Mouse (Mus musculus): ENCODE results near the gene Mtap. TPM values are rescaled to one million over a fixed set of nuclear protein-coding genes. Genes with fewer than 3 reads are reported as not detected.

The Mtap gene
- polyA plus RNA-seq, 1 experiment: 87.0 TPM

- H3K4me3 ChIP-seq (ENCODE audit: insufficient read depth, poor library complexity, severe bottlenecking): peak overlapping the region; percentile 82
- no peaks in the 10 kb centered on the region for H3K27me3 ChIP-seq (ENCODE audit: control insufficient read depth, insufficient read depth, insufficient read length)
- no peak for TF ChIP-seq MAX (IDR thresholded peaks at IDR 0.05)
- no peak for TF ChIP-seq CTCF (IDR thresholded peaks at IDR 0.05; ENCODE audit: control insufficient read depth, insufficient read depth, insufficient read length)
- TF ChIP-seq MYOG (IDR thresholded peaks at IDR 0.05; ENCODE audit: control insufficient read depth, extremely low read depth, insufficient read length): no peak
- peak; percentile 34 for TF ChIP-seq MYOD1 (IDR thresholded peaks at IDR 0.05; ENCODE audit: control insufficient read depth, insufficient read length, low read depth)
- no peak for TF ChIP-seq USF1 (IDR thresholded peaks at IDR 0.05; ENCODE audit: low read depth)
- H3K36me3 ChIP-seq (ENCODE audit: control insufficient read depth, insufficient read depth): peaks cover 34% of the 10 kb centered on the region
- peaks cover 57% of the 10 kb centered on the region for H3K79me3 ChIP-seq (ENCODE audit: low read depth)
- H3ac ChIP-seq (ENCODE audit: control insufficient read depth, insufficient read length, low read depth): peak overlapping the region; percentile 84
- H3K79me2 ChIP-seq (ENCODE audit: control insufficient read depth, insufficient read depth): peaks cover 66% of the 10 kb centered on the region
Observed at GRCm38 (mm10) chr4:89137542-89138360, 829 bp downstream of the Mtap start.

- H3K79me2 ChIP-seq (ENCODE audit: control insufficient read depth, insufficient read depth): peaks cover 71% of the 10 kb centered on the region
- H3K27me3 ChIP-seq (ENCODE audit: control insufficient read depth, insufficient read depth, insufficient read length): no peaks in the 10 kb centered on the region
- H3ac ChIP-seq (ENCODE audit: control insufficient read depth, insufficient read length, low read depth): peak overlapping the region; percentile 84
- H3K36me3 ChIP-seq (ENCODE audit: control insufficient read depth, insufficient read depth): peaks cover 39% of the 10 kb centered on the region
- peak overlapping the region; percentile 82 for H3K4me3 ChIP-seq (ENCODE audit: insufficient read depth, poor library complexity, severe bottlenecking)
- no peak for TF ChIP-seq CTCF (IDR thresholded peaks at IDR 0.05; ENCODE audit: control insufficient read depth, insufficient read depth, insufficient read length)
- no peak for TF ChIP-seq USF1 (IDR thresholded peaks at IDR 0.05; ENCODE audit: low read depth)
- TF ChIP-seq FOSL1 (IDR thresholded peaks at IDR 0.05; ENCODE audit: insufficient read depth, low read length, poor library complexity, severe bottlenecking): no peak
- no peak for TF ChIP-seq CEBPB (IDR thresholded peaks at IDR 0.05; ENCODE audit: low read depth)
- TF ChIP-seq MYOG (IDR thresholded peaks at IDR 0.05; ENCODE audit: control insufficient read depth, extremely low read depth, insufficient read length): no peak
- no peak for TF ChIP-seq MAX (IDR thresholded peaks at IDR 0.05)
- TF ChIP-seq MYOD1 (IDR thresholded peaks at IDR 0.05; ENCODE audit: control insufficient read depth, insufficient read length, low read depth): no peak
- peaks cover 63% of the 10 kb centered on the region for H3K79me3 ChIP-seq (ENCODE audit: low read depth)
Observed at GRCm38 (mm10) chr4:89138361-89138651, 1.4 kb downstream of the Mtap start.

GRCm38 (mm10) chr4:89140832-89141231, 3.9 kb downstream of the Mtap start:
- Histone ChIP-seq H3K79me2 (ENCODE audit: control insufficient read depth, insufficient read depth) (peaks cover 96% of the 10 kb centered on the region), H3K79me3 (ENCODE audit: low read depth) (peaks cover 85% of the 10 kb centered on the region), H3K36me3 (ENCODE audit: control insufficient read depth, insufficient read depth) (peaks cover 58% of the 10 kb centered on the region), H3K27me3 (ENCODE audit: control insufficient read depth, insufficient read depth, insufficient read length) (no peaks in the 10 kb centered on the region), H3K4me3 (ENCODE audit: insufficient read depth, poor library complexity, severe bottlenecking) (no peak overlapping the region), H3ac (ENCODE audit: control insufficient read depth, insufficient read length, low read depth) (no peak overlapping the region)
- TF ChIP-seq MAX (IDR thresholded peaks at IDR 0.05): no peak
- TF ChIP-seq CEBPB (IDR thresholded peaks at IDR 0.05; ENCODE audit: low read depth): no peak
- no peak for TF ChIP-seq MYOD1 (IDR thresholded peaks at IDR 0.05; ENCODE audit: control insufficient read depth, insufficient read length, low read depth)

GRCm38 (mm10) chr4:89145409-89145808, 8.5 kb downstream of the Mtap start:
- TF ChIP-seq MYOD1 (IDR thresholded peaks at IDR 0.05; ENCODE audit: control insufficient read depth, insufficient read length, low read depth) (no peak), CEBPB (IDR thresholded peaks at IDR 0.05; ENCODE audit: low read depth) (no peak), MYOG (IDR thresholded peaks at IDR 0.05; ENCODE audit: control insufficient read depth, extremely low read depth, insufficient read length) (no peak), MAX (IDR thresholded peaks at IDR 0.05) (no peak), CTCF (IDR thresholded peaks at IDR 0.05; ENCODE audit: control insufficient read depth, insufficient read depth, insufficient read length) (peak; percentile 94), USF1 (IDR thresholded peaks at IDR 0.05; ENCODE audit: low read depth) (no peak)
- peaks cover 73% of the 10 kb centered on the region for H3K36me3 ChIP-seq (ENCODE audit: control insufficient read depth, insufficient read depth)

GRCm38 (mm10) chr4:89146291-89146690, 9.4 kb downstream of the Mtap start:
- no peak for TF ChIP-seq MYOD1 (IDR thresholded peaks at IDR 0.05; ENCODE audit: control insufficient read depth, insufficient read length, low read depth)
- TF ChIP-seq FOSL1 (IDR thresholded peaks at IDR 0.05; ENCODE audit: insufficient read depth, low read length, poor library complexity, severe bottlenecking): no peak
- no peak for TF ChIP-seq CTCF (IDR thresholded peaks at IDR 0.05; ENCODE audit: control insufficient read depth, insufficient read depth, insufficient read length)
- TF ChIP-seq MYOG (IDR thresholded peaks at IDR 0.05; ENCODE audit: control insufficient read depth, extremely low read depth, insufficient read length): no peak
- no peak for TF ChIP-seq MAX (IDR thresholded peaks at IDR 0.05)
- no peak for TF ChIP-seq USF1 (IDR thresholded peaks at IDR 0.05; ENCODE audit: low read depth)
- no peak for TF ChIP-seq CEBPB (IDR thresholded peaks at IDR 0.05; ENCODE audit: low read depth)
- Histone ChIP-seq H3K79me2 (ENCODE audit: control insufficient read depth, insufficient read depth) (peaks cover 100% of the 10 kb centered on the region), H3K27me3 (ENCODE audit: control insufficient read depth, insufficient read depth, insufficient read length) (no peaks in the 10 kb centered on the region), H3ac (ENCODE audit: control insufficient read depth, insufficient read length, low read depth) (no peak overlapping the region), H3K4me3 (ENCODE audit: insufficient read depth, poor library complexity, severe bottlenecking) (no peak overlapping the region), H3K36me3 (ENCODE audit: control insufficient read depth, insufficient read depth) (peaks cover 82% of the 10 kb centered on the region), H3K79me3 (ENCODE audit: low read depth) (peaks cover 94% of the 10 kb centered on the region)

More at GRCm38 (mm10) chr4:89145409-89145808, 8.5 kb downstream of the Mtap start:
- Histone ChIP-seq H3K27me3 (ENCODE audit: control insufficient read depth, insufficient read depth, insufficient read length) (no peaks in the 10 kb centered on the region), H3ac (ENCODE audit: control insufficient read depth, insufficient read length, low read depth) (peak overlapping the region; percentile 8), H3K79me3 (ENCODE audit: low read depth) (peaks cover 94% of the 10 kb centered on the region), H3K79me2 (ENCODE audit: control insufficient read depth, insufficient read depth) (peaks cover 100% of the 10 kb centered on the region), H3K4me3 (ENCODE audit: insufficient read depth, poor library complexity, severe bottlenecking) (no peak overlapping the region)

GRCm38 (mm10) chr4:89149261-89149660, 12.3 kb downstream of the Mtap start:
- Histone ChIP-seq H3K36me3 (ENCODE audit: control insufficient read depth, insufficient read depth) (peaks cover 83% of the 10 kb centered on the region), H3K4me3 (ENCODE audit: insufficient read depth, poor library complexity, severe bottlenecking) (no peak overlapping the region), H3ac (ENCODE audit: control insufficient read depth, insufficient read length, low read depth) (no peak overlapping the region), H3K79me3 (ENCODE audit: low read depth) (peaks cover 94% of the 10 kb centered on the region), H3K27me3 (ENCODE audit: control insufficient read depth, insufficient read depth, insufficient read length) (no peaks in the 10 kb centered on the region), H3K79me2 (ENCODE audit: control insufficient read depth, insufficient read depth) (peaks cover 100% of the 10 kb centered on the region)
- TF ChIP-seq MYOD1 (IDR thresholded peaks at IDR 0.05; ENCODE audit: control insufficient read depth, insufficient read length, low read depth) (no peak), FOSL1 (IDR thresholded peaks at IDR 0.05; ENCODE audit: insufficient read depth, low read length, poor library complexity, severe bottlenecking) (peak; percentile 47), USF1 (IDR thresholded peaks at IDR 0.05; ENCODE audit: low read depth) (no peak), MAX (IDR thresholded peaks at IDR 0.05) (peak; percentile 16), CTCF (IDR thresholded peaks at IDR 0.05; ENCODE audit: control insufficient read depth, insufficient read depth, insufficient read length) (no peak), CEBPB (IDR thresholded peaks at IDR 0.05; ENCODE audit: low read depth) (peak; percentile 2), MYOG (IDR thresholded peaks at IDR 0.05; ENCODE audit: control insufficient read depth, extremely low read depth, insufficient read length) (no peak)

Measured in C2C12 (cell line).